Mouse (Mus musculus): ENCODE data around the gene Lao1.
"Not testable (repeated sequence)": the region's sequence is repeated elsewhere in the genome, so short reads cannot be mapped to it uniquely, and the experiment has no call there.

DNA sequence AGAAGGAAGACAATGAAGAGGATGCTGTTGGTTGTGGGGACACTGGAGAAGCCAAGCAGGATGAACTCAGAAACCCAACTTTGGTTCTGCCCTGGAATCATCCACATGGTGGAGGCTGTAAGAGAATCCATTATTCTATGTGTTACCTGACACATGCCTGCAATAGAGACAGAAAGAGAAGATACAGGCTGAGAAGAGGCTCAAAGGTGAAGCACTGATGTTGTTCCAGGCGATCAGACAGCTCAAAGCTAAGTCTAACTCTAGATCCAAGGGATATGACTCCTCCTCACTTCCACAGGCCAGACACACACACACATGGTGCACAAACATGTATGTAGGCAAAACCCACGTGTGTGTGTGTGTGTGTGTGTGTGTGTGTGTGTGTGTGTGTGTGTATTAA is 44.0 kb upstream of the Lao1 start, which contains the start of gene Olfr1329:
- TF ChIP-seq GATA1 (IDR thresholded peaks at IDR 0.05; ENCODE audit: borderline replicate concordance, low read length); FLI1 (IDR thresholded peaks at IDR 0.05; ENCODE audit: low read length): not testable (repeated sequence)

Measured in megakaryocyte, embryonic 14.5 days (primary cell).